Mouse (Mus musculus): Measurements from ENCODE around the gene Klk1b8. TPM values are rescaled to one million over a fixed set of nuclear protein-coding genes. Genes with fewer than 3 reads are reported as not detected.
"Not testable (repeated sequence)": the region's sequence is repeated elsewhere in the genome, so short reads cannot be mapped to it uniquely, and the experiment has no call there.

Gene Klk1b8
- total RNA-seq, 2 experiments from 2014 or later = not detected

DNA sequence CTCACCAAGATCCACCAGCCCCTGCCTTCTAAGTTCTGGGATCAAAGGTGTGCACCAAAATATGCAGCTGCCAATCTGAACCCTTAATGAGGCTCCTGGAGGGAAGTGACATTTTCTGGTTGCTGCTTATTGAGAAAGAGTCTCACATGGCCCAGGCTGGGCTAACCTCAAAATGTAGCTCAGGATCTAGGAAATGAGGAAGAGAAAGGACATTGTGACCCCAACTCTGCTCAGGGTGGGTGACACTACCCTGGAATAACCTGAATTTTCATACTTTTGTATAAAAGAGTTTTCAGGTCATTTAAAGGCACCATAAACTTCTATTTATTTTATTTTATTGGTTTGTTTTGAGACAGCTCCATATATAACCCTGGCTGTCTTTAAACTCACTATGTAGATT, 35.2 kb downstream of the Klk1b8 start:
- intact Hi-C loops (cut with DNase I) = no loop called here
- DNase-seq (ENCODE audit: low spot score) = no peak

- intact Hi-C loops (cut with DNase I); DNase-seq (ENCODE audit: low spot score): not testable (repeated sequence)
Measured at GRCm38 (mm10) chr7:43994821-43995220, 44.4 kb downstream of the Klk1b8 start.

GRCm38 (mm10) chr7:43995577-43995976, 45.1 kb downstream of the Klk1b8 start, which contains the start of gene Klk1b11:
Gene Klk1b11 (plus strand): TSS chr7:43995877.
- intact Hi-C loops (cut with DNase I); DNase-seq (ENCODE audit: low spot score): not testable (repeated sequence)

Other genes with a start within 250 kb of the Klk1b8 start
- not detected for gene Klk13, start 238.1 kb upstream of the Klk1b8 start, total RNA-seq (2021)
- not detected for gene Klk12, start 181.8 kb upstream of the Klk1b8 start, total RNA-seq (2021)
- gene Klk11, start 176.1 kb upstream of the Klk1b8 start, total RNA-seq (2021) = not detected
- gene Klk10, start 169.6 kb upstream of the Klk1b8 start, total RNA-seq (2021) = under 1 TPM; 0.20 to 0.42 TPM
- not detected for gene Klk9, start 158.8 kb upstream of the Klk1b8 start, total RNA-seq (2021)
- gene Klk8, start 153.1 kb upstream of the Klk1b8 start, total RNA-seq (2021) = 10 to 100 TPM; 12.6 to 13.3 TPM
- under 1 TPM in 1 of 2 experiments, not detected in 1; 0.17 TPM for gene Klk7, start 139.4 kb upstream of the Klk1b8 start, total RNA-seq (2021)
- not detected for gene Klk6, start 126.2 kb upstream of the Klk1b8 start, total RNA-seq (2021)
- gene Klk5, start 108.7 kb upstream of the Klk1b8 start, total RNA-seq (2021) = not detected
- not detected for gene Klk4, start 69.5 kb upstream of the Klk1b8 start, total RNA-seq (2021)
- gene Klk15, start 16.9 kb upstream of the Klk1b8 start, total RNA-seq (2021) = not detected
- not detected for gene Klk1b1, start 16.1 kb downstream of the Klk1b8 start, total RNA-seq (2021)
- not detected for gene Klk1b9, start 25.4 kb downstream of the Klk1b8 start, total RNA-seq (2021)
- not detected for gene Klk1b11, start 45.2 kb downstream of the Klk1b8 start, total RNA-seq (2021)
- under 1 TPM; 0.36 TPM for gene Klk1b26, start 61.5 kb downstream of the Klk1b8 start, total RNA-seq (2021)
- not detected for gene Klk1b27, start 101.6 kb downstream of the Klk1b8 start, total RNA-seq (2021)
- not detected for gene Klk1b21, start 151.7 kb downstream of the Klk1b8 start, total RNA-seq (2021)
- gene Klk1b22, start 162.0 kb downstream of the Klk1b8 start, total RNA-seq (2021) = not detected
- gene Klk1b16, start 186.1 kb downstream of the Klk1b8 start, total RNA-seq (2021) = not detected
- not detected for gene Klk1b24, start 237.6 kb downstream of the Klk1b8 start, total RNA-seq (2021)
- gene Klk1b3, start 247.5 kb downstream of the Klk1b8 start, total RNA-seq (2021) = not detected